Mouse (Mus musculus): ENCODE data around the gene Aebp1. TPM values are rescaled to one million over a fixed set of nuclear protein-coding genes. Genes with fewer than 3 reads are reported as not detected.

Aebp1 gene
- total RNA-seq, 4 experiments from 2014 or later: 12.3 to 25.9 (median 19.4) TPM

- DNase-seq (ENCODE audit: low spot score in 2 of 2): no peak
Measured at GRCm38 (mm10) chr11:5920323-5920960, 58.7 kb downstream of the Aebp1 start.

Other genes with a start within 250 kb of the Aebp1 start
- 10 to 100 TPM; 52.7 to 65.7 (median 61.7) TPM for gene Mrps24, start 146.3 kb upstream of the Aebp1 start, total RNA-seq (2022)
- 10 to 100 TPM; 72.1 to 78.9 (median 73.4) TPM for gene Urgcp, start 99.6 kb upstream of the Aebp1 start, total RNA-seq (2022)
- gene Dbnl, start 73.5 kb upstream of the Aebp1 start, total RNA-seq (2022): 10 to 100 TPM; 69.6 to 80.5 (median 78.1) TPM
- 10 to 100 TPM; 10.6 to 18.9 (median 13.0) TPM for gene Pgam2, start 58.2 kb upstream of the Aebp1 start, total RNA-seq (2022)
- 10 to 100 TPM in 3 of 4 experiments, 1 to 10 TPM in 1; 9.2 to 17.6 (median 14.7) TPM for gene Polm, start 23.9 kb upstream of the Aebp1 start, total RNA-seq (2022)
- 10 to 100 TPM; 22.9 to 30.8 (median 25.1) TPM for gene Pold2, start 16.3 kb downstream of the Aebp1 start, total RNA-seq (2022)
- not detected for gene Myl7, start 36.8 kb downstream of the Aebp1 start, total RNA-seq (2022)
- 1 to 10 TPM; 2.6 to 3.7 (median 3.5) TPM for gene Gck, start 88.1 kb downstream of the Aebp1 start, total RNA-seq (2022)
- 10 to 100 TPM; 69.3 to 77.7 (median 72.5) TPM for gene Ykt6, start 93.7 kb downstream of the Aebp1 start, total RNA-seq (2022)
- 1,000 to 10,000 TPM in 2 of 4 experiments, 100 to 1,000 TPM in 2; 958 to 1,016 (median 997) TPM for gene Camk2b, start 204.4 kb downstream of the Aebp1 start, total RNA-seq (2022)